Mouse (Mus musculus) NIH3T3 (cell line): Measurements from ENCODE around the gene Cdc25a.

Experiments used
- DNase-seq: peaks from one replicate; pipeline ENCODE4 v3.0.0-alpha.2; 2012; ENCODE audit warnings: low read depth

Gene Cdc25a

DNA sequence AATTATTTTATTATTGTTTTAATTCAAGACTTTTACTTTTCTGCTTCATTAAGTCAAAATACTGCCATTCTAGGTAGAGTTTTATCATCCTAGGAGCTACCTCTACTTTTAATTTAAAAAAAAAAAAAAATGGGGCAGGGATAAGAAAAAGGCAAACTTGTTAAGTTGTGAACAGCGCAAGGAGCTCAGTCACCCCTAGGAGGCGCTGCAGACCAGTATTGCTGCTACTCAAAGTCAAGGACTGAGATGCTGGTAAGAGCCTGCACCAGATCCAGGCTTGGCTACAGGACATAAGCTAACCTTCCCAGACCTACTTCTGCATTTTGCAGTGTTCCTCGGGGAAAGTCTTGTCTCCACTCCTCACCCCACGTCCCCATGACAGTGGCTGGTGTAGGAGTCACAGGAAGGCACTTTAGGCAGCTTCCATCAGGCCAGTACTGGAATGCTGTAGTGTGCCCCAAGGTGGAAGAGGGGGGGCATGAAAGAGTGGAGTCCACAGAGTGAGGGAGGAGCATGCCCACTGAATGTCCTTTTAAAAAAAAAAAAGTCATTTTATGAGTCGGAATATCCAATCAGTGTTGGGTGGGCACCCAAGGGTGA lies 17.4 kb downstream of the Cdc25a start:
- peak; percentile 88 for DNase-seq

DNA sequence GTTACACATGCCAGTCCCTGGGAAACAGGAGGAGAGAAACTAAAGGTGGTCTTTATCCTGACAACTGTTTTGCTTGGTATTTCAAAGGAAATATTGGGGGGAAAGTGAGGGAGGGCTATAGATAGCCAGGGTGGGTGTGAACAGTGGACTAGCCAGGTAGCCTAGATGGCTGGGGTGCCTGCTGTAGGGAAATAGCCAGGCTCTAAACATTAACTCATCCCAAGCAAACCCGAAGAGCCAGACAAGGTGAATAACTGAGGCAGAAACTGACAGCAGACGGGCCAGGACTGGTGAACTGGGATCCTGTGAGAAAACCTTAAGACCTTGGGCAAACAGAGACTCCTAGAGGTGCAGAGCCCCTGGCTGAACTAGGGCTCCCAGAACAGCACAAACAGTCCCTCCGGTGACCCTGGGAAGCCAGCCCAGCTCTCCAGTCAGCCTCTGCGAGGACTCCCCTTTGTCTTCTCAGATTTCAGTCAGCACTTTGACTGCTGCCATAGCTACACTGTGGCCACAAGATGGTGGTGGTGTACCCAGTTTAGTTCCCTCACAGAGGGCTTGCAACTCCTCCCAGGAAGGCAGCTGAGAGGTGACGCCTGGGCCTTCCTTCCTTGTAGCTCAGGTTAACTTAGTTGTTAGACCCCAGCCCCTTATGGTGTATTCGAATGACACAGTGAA lies 19.2 kb downstream of the Cdc25a start:
- DNase-seq, result peak; percentile 87

DNA sequence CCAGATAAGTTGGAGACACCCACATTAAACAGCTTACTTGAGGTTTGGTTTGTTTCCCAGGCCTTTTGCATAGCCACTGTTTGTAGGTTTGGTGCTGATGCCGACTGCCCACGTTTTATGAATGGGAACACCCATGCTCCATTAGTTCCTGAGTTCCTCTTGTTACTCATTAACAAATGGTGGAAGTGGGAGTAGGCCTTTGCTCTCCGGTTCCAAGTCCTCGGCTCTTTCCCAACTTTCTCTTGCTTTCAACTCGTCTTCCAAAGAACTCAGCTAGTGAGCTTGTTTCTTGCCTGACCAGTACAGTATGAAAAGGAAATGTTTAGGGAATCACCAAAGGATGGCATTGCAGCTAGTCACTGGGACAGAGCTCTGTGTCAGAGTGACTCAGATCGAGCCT lies 20.2 kb downstream of the Cdc25a start:
- no peak for DNase-seq

DNA sequence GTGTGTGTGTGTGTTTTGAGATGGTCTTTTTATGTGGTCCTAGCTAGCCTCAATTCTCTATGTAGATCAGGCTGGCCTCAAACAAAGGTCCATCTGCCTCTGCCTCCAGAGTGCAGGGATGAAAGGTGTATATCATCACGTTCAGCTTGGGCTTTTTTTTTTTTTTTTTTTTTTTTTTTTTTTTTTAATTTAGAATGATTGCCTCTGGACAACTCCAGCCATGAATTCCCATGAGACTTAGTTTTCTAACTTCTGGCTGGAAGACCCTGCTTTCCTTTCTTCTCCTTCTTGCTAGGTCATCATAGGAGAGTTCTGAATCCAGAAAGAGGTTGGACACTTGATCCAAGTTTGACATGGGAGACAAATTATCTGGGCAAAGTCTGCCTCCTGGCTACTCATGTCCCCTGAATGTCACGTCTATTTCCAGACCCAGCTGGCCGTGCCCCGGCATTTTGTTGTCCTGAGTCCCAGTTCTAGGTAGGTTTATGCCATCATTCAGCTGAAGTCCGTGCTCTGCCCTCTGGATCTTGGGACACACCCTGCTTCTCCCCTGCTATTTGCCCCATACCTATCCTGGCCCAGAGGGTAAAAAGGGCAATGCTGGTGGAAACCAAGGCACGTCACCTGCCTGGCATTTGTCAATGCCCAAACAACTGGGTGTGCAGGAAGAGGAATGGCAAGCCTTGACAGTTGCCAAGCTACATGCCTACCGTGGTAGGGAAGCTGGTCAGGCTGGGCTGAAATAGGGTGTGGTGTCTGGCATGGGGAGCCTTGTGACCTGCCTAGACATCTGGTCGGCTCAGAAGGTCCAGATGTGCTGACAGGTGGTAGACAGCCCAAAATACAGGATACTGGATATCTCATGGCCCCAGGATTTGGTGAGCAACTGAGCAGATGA lies 21.1 kb downstream of the Cdc25a start:
- DNase-seq, result no peak

DNA sequence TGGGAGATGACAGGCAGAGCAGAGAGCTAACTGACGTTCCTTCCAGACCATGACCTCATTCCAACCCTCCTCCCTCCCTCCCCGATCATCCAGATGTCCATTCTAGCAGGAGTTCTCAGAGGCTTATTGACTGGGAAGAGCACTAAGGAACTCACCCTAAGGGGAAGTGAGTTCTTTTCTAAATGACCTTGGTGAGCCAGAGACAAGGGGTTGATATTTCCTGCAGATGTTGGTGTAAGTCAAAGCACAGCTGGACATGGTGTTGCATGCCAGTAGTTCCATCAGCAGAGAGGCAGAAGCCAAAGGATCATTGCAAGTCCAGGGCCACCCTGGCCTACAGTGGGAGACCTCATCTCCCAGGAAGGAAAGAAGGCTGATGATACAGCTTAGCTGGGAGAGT lies 22.6 kb downstream of the Cdc25a start:
- no peak for DNase-seq

DNA sequence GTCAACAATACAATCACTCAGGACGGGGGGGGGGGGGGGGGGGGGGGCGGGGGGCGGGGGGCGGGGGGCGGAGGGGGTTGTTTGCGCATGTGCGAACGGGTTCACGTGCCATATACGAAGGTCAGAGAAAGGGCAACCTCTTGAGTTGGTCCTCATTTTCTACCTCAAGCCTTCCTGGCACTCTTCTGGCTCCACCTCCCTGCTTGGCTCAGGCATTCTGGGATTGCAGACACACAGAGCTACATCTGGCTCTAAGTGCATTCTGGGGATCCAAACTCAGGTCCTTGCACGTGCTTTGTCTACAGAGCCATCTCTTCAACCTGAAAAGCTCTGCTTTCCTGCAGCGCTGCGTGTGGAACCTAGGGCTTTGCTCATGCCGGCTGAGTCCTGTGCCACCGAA lies 24.0 kb downstream of the Cdc25a start:
- DNase-seq, result no peak

DNA sequence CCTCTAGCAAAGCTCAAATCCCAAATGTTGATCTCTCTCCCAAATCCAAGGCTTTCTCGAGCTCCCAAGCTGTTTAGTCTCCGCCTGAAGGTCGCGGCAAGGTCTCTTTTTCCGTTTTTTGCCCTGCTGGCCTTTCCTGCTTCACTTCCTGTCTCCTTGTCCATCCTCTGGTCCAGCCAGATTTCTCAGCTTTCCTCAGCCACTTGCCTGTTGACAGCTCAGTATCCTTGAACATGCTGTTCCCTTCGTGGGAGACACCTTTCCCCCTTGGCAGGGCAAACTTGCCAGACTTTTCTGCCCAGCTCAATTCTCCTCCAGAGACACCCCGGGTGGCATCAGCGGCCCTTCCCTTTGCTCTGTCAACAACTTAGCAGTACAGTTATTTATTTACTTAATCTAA lies 24.4 kb downstream of the Cdc25a start:
- DNase-seq, result no peak

DNA sequence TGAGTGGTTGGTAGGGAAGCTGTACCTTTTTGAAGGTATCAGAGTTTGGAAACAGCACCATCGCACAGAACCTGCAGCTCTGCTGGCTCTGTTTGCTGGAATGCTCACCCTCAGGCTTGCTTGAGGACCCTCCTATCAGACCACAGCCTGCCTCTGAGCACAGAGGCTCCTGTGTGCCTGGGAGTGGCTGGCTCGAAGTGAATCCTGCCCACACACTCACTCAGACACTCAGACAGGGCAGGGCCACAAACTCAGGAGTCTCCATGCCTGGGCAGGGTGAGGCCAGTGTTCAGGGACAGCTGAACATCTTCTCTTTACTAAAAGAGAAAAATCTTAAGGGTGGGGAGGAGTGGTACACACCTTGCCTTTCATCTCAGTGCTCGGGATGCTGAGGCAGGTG lies 25.2 kb downstream of the Cdc25a start:
- no peak for DNase-seq

DNA sequence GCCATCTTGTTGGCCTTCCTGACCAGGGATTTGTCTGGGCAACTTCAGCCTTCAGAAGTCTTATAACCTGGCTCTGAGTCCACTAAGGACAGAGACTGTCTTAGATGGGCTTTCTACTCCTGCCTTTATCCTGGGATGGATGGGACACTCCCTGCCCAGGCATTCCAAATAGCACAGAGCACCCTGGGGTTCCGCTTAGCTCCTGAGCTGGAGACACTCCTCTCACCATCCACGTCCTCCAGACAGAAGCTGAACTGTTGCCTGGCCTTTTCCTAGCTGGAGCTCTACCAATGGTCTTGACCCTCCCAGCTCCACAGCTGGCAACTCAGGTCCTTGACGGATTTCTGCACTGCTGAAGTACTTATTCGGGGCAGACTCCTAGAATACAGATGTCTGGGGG lies 26.9 kb downstream of the Cdc25a start:
- no peak for DNase-seq

DNA sequence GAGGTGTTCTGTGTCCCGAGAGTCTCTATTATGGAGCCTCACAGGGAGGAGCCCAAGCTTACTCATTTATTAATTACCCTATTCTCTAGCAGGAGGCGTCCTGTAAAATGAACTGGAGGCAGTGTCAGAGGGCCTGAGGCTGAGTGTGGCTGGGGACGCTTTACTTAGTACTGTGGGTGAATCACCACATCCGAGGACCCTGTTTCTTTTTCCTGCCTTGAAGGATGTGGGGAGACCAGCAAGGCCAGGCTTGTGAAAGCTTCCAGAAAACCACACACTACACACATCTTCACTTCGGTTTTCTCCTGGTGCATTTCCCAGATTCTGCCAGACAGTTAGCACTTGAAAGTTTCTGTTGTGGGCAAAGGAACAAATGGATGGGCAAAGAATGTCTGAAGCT lies 27.4 kb downstream of the Cdc25a start:
- DNase-seq, result no peak

DNA sequence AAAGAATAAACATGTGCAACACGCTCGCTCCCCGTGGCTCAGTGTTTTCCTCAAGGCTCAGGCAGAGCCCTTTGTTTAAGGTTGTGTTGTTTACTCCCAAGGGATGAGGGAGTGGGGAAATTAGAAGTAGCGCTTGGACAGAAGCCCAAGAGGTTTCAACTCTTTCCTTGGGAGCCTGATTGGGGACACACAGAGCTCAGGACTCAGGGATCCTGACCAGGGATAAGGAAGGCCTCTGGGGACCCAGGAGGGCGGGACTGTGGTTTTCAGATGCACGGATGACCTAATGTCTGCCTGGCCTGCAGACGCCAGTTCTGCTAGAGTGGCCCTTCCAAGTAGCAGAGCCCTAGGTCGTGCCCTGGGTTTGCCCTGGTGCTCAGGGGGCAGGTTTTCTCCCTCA lies 31.9 kb downstream of the Cdc25a start:
- peak; percentile 45 for DNase-seq

DNA sequence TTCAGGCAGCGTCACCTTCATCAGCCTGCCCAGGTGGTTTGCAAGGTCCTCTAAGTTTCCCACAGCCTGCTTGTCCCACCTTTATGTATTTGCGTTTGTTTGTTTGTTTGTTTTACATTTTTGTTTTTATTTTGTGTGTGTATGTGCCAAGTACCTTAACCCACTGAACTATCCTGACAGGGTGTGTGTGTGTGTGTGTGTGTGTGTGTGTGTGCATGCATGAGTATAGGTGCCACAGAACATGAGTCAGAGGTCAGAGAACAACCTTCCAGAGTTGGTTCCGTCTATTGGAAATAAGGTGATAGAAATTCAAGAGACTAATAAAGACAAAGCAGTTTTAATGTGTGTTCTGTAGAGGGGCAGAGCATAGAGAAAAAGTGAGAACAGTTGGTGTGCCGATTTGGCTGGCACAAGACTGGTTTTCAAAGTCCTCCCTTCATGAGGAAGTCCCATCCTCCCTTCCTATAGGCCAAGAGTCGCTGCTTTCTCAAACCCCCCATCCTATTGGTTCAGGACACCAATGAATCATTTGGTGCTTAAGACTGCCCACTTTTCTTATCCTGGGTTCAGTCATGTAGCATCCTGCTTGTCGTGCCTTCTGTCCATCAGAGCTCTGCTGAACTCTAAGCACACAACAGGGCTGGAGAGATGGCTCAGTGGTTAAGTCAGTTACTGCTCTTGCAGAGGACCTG lies 32.5 kb downstream of the Cdc25a start:
- DNase-seq, result peak; percentile 20

DNA sequence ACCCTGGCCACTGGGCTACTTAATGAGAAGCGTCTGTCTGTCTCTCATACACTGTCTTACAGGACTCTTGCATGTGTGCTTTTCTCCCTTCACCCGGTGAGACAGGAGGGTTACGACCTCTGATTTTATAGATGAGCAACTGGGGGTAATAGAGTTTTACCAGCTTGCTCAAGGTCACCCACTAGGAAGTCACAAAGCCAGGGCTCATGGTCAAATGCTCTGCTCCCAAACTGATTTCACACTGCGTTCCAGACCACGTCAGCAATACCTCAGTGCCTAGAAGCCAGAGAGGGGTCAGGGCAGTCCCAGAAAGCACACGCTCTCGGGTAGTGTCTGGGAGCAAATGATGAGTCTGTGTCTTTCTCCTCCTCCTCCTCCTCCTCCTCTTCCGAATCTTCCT lies 33.7 kb downstream of the Cdc25a start:
- no peak for DNase-seq

DNA sequence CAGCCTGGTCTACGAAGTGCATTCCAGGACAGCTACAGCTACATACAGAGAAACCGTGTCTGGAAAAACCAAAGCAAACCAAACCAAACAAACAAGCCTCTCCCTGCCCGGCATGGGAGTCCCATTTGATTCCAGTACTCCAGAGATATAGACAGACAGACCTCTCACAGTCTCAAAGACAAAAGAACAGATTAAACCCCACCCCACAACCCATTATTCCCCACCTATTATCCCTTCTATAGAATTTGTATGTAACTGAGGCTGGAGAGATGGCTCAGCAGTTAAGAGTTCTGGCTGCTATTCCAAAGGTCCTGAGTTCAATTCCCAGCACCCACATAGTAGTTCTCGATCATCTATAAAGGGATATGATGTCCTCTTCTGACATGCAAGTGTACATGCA lies 34.5 kb downstream of the Cdc25a start:
- DNase-seq, result no peak

DNA sequence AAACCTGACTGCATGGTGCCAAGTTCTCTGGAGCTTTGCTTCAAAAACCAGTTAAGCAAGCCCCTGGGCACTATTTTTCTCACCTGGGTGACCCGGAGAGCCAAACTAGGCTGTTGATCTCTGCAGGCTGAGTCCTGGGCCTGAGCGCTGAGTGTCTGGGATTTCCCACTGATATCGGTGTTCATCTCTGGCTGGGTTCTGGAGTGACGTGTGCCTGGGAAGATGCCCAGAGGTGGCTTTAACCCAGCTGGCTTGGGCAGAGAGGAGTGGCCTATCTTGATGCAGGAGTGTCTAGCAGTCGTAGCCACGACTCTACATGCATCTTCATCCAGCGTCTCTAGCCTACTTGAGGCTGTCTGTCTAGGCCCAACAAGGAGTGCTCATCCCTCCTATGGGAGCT lies 36.4 kb downstream of the Cdc25a start:
- no peak for DNase-seq

DNA sequence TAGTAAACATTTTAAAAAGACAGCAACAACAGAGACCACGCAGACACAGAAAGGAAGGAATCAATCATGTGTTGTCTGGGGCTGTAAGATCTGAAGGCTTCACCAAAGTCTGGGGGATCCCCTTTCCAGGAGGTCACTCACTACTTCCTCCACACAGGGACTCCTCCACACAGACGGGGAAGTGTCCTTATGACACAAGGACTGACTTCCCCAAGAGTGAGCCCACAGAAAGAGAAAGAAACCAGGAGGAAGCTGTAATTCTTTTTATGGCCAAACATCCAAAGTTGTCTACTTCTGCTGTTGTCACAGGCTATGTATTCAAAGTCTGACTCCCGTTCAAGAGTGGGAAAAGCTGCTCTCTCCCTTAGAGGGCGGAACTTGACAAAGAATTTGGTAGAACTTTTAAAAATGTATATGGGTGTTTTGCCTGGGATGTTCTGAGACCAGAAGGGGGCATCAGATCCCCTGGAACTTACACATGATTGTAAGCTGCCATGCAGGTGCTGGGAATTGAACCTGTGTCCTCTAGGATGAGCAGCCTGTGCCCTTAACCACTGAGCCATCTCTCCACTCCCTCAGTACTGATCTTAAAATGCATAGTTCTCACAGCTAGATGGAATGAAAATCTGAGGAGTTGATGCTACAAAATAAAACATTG lies 39.0 kb downstream of the Cdc25a start:
- peak; percentile 13 for DNase-seq

DNA sequence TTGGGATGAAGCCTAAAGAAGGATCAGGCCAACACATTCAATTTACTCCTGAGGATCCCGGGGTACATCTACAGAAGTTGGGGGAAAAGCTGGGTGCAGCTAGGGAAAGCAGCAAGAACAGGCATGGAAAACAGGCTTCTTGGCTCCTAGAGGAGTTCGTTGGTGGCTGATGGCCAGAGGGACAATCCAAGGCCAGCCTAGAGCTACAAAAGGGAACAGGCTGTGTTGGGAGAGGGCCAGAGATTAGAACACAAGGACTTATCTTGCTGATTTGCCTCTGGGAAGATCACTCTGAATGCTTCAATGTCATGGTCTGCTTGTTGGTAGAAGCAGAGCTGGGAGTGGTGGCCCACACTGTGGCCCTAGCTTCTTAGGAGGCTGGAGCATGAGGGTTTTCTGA lies 42.6 kb downstream of the Cdc25a start:
- DNase-seq, result no peak

DNA sequence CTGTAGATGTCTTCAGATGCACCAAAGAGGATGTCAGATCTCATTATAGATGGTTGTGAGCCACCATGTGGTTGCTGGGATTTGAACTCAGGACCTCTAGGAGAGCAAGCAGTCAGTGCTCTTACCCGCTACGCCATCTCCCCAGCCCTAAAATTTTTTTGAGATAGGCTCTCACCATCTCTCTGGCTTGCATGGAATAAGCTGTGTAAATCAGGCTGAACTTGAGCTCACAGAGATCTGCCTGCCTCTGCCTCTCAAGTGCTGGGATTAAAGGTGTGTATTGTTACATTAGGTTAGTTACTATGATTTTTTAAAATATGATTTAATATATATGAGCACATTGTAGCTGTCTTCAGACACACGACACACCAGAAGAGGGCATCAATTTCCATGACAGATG lies 53.8 kb downstream of the Cdc25a start:
- no peak for DNase-seq

DNA sequence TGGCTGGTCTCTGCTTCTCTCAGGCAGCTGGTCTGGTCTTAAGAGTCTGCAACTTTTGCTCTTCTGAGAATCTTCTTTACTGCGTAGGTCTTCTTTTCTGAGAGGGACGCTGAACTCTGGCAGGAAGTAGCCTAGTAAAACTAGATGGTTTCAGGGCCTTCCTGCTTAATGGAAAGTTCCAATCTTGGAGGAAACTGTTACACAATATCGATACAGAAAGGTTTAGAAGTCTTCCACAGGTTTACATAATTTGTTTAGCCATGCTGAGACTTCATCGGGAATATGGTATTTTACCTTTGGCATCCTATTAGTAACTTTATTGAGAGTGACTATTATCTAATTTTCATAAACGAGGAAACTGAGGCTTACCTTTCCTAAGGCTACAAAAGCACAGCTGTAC lies 54.7 kb downstream of the Cdc25a start:
- DNase-seq, result no peak

DNA sequence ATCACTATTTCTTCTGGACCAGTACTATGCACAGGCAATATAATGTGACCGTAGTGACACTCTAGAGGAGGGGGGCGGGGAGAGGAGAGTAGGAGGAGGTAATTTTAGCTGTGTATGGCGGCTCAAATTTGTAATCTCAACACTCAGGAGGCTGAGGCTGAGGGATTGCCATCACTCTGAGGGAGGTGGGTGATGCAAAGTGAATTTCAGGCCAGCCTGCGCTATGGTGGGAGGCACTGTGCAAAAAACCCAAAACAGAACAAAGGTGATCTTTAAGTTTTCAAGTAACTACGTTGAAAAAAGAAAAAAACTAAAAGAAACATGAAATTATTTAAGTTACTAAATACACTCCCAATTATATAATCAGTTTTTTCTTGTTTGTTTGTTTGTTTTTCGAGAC lies 55.4 kb downstream of the Cdc25a start:
- DNase-seq, result no peak

DNA sequence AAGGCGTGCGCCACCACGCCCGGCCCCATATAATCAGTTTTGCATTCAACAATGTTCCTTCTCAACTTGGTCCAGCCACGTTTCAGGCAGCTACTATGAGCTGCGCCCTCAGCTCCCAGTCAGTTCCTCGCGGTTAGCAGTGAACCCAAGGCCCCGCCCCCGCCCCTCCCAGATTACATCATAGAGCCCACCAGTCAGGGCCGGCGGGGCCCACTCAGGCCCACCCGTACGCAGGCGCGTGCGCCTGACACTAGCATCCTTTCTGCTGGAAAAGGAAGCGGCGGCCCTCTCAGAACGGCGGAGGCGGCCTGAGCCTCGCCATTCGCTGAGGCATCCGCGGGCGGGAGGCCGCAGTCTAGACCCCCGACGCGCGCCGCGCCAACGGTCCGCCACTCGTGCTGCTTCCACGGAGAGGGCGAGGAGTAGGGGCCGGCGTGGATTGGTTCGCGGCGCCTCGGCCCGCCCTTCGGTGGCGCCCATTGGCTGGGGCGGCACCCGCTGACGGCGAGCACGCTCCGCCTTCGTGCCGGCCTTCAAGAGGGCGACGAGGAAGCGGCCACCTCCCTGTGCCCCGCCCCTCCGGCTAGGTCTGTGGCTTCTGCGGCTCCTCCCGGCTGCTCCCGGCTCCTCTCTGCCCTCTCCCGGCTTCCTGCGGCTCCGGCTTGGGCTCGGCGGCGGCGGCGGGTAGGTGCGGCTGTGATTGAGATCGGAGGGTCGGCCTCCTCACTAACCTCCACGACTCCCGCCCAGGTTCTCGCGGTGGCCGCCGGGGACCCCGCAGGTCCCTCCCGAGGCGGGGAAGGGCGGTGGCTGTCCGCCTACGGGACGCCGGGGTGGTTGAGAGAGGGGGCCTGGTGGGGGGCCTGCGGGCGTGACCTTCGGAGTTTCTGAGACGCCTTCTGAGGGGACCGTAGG lies 56.1 kb downstream of the Cdc25a start, which contains the start of gene Map4:
TSS of gene Map4 (plus strand) at position 204 of the 915 bp plus-strand sequence.
- peak; percentile 97 for DNase-seq
